ENCODE assay signal across 8 mouse cellular contexts in genomic region chr2:174326481-174326880, GRCm38 (mm10). TPM values are rescaled to one million over a fixed set of nuclear protein-coding genes. Genes with fewer than 3 reads are reported as not detected.
A peak's percentile ranks its signal among the peaks of the same experiment; 100 is the strongest.
DNase-seq lines count a peak whose midpoint lies in the region; ATAC-seq and TF ChIP-seq lines count a peak whose summit lies in the region.

No protein-coding gene starts in this region.

- H3K4me2 ChIP-seq in embryonic facial prominence, embryonic 13.5 days: peak overlapping the region; percentile 72
- H3K4me2 ChIP-seq in neural tube, embryonic 15.5 days: peak overlapping the region; percentile 78

- H3K9ac ChIP-seq in embryonic facial prominence, embryonic 13.5 days: peak overlapping the region; percentile 100; the same call in 1 of the 2 replicates
- peak overlapping the region; percentile 100; the same call in 1 of the 2 replicates for H3K9ac ChIP-seq in neural tube, embryonic 15.5 days (replicated peaks)

- H3K4me3 ChIP-seq in lung, adult 2 months (replicated peaks; ENCODE audit: extremely low read depth, low read depth, low read length): peak overlapping the region; percentile 21
- peak overlapping the region; percentile 83 for H3K4me3 ChIP-seq in embryonic facial prominence, embryonic 13.5 days
- H3K4me3 ChIP-seq in limb, embryonic 10.5 days: peak overlapping the region; percentile 98
- peak overlapping the region; percentile 96 for H3K4me3 ChIP-seq in neural tube, embryonic 15.5 days (replicated peaks)

- no peak for ATAC-seq in embryonic facial prominence, embryonic 13.5 days (ENCODE audit: insufficient number of reproducible peaks, insufficient read depth, low FRiP score, low TSS enrichment, low read depth)
- no peak for ATAC-seq in neural tube, embryonic 15.5 days (ENCODE audit: low FRiP score)

- TF ChIP-seq POLR2A in lung, adult 2 months (IDR thresholded peaks at IDR 0.05; ENCODE audit: borderline replicate concordance, extremely low read depth, low read depth, low read length): no peak

- TF ChIP-seq CTCF in lung, adult 2 months (IDR thresholded peaks at IDR 0.05; ENCODE audit: insufficient read depth, low read length): no peak

- WGBS in lung, adult 2 months: 62% methylated on average over 8 of the region's 8 CpGs
- WGBS in embryonic facial prominence, embryonic 13.5 days: 53% methylated on average over 8 of the region's 8 CpGs
- 69% methylated on average over 8 of the region's 8 CpGs for WGBS in limb, embryonic 10.5 days
- WGBS in neural tube, embryonic 15.5 days: 55% methylated on average over 8 of the region's 8 CpGs

- no peaks in the 10 kb centered on the region for H3K27me3 ChIP-seq in embryonic facial prominence, embryonic 13.5 days
- no peaks in the 10 kb centered on the region for H3K27me3 ChIP-seq in limb, embryonic 10.5 days (ENCODE audit: low read depth, poor library complexity, severe bottlenecking)
- H3K27me3 ChIP-seq in neural tube, embryonic 15.5 days (replicated peaks): no peaks in the 10 kb centered on the region

- no peak overlapping the region for H3K27ac ChIP-seq in embryonic facial prominence, embryonic 13.5 days
- peak overlapping the region; percentile 100 for H3K27ac ChIP-seq in limb, embryonic 10.5 days
- no peak overlapping the region for H3K27ac ChIP-seq in neural tube, embryonic 15.5 days (replicated peaks)

- 0 out of 2 replicates have a peak, but pooled peaks cover 9% of the 10 kb centered on the region for H3K36me3 ChIP-seq in embryonic facial prominence, embryonic 13.5 days
- peaks cover 16% of the 10 kb centered on the region; the same call in 1 of the 2 replicates for H3K36me3 ChIP-seq in limb, embryonic 10.5 days
- H3K36me3 ChIP-seq in neural tube, embryonic 15.5 days: no peaks in the 10 kb centered on the region

- no peaks in the 10 kb centered on the region for H3K4me1 ChIP-seq in lung, adult 2 months (ENCODE audit: control insufficient read depth, insufficient read depth, low read length)
- 0 out of 2 replicates have a peak, but pooled peaks cover 9% of the 10 kb centered on the region for H3K4me1 ChIP-seq in embryonic facial prominence, embryonic 13.5 days
- H3K4me1 ChIP-seq in limb, embryonic 10.5 days: peaks cover 18% of the 10 kb centered on the region
- H3K4me1 ChIP-seq in neural tube, embryonic 15.5 days: peaks cover 20% of the 10 kb centered on the region

- H3K9me3 ChIP-seq in embryonic facial prominence, embryonic 13.5 days: peaks cover 3% of the 10 kb centered on the region; the same call in 1 of the 2 replicates
- H3K9me3 ChIP-seq in limb, embryonic 10.5 days (replicated peaks): 0 out of 2 replicates have a peak, but pooled peaks cover 3% of the 10 kb centered on the region
- H3K9me3 ChIP-seq in neural tube, embryonic 15.5 days (replicated peaks): no peaks in the 10 kb centered on the region

- DNase-seq in lung, adult 2 months: no peak
- DNase-seq in lung, postnatal 36 days: no peak
- DNase-seq in limb, embryonic 10.5 days (ENCODE audit: low spot score): no peak
- DNase-seq in spleen, adult 12 weeks (ENCODE audit: low spot score): no peak
- DNase-seq in gastrocnemius, adult 8-10 months (ENCODE audit: low spot score in 2 of 2): no peak
- no peak for DNase-seq in gastrocnemius, postnatal 25 days

RNA-seq across cellular contexts. Expression of gene Gm20721, which starts 20.0 kb away (rescaled TPM):
- not detected in 2 replicates for polyA plus RNA-seq in lung, adult 2 months (2012; rRNA removed)
- 17.1 and 20.3 TPM in 2 replicates for polyA plus RNA-seq in embryonic facial prominence, embryonic 13.5 days (2015; fragmentation: Nextera tagmentation; extraction: Ambion mirVana)
- polyA plus RNA-seq in limb, embryonic 10.5 days (2016; fragmentation: Nextera tagmentation; extraction: Ambion mirVana): 14.9 and 15.2 TPM in 2 replicates
- 17.0 and 19.8 TPM in 2 replicates for polyA plus RNA-seq in neural tube, embryonic 15.5 days (2015; fragmentation: Nextera tagmentation; extraction: Ambion mirVana)
- 1 to 10 TPM; 1.0 to 2.2 (median 1.2) TPM for total RNA-seq in gastrocnemius, adult 8-10 months (2022)
- 1 to 10 TPM; 2.2 to 2.9 TPM for total RNA-seq in gastrocnemius, postnatal 25 days (2021)

RNA-seq across cellular contexts. Expression of gene Gnas, which starts 42.4 kb away (rescaled TPM):
- 897 and 1,050 TPM in 2 replicates for polyA plus RNA-seq in lung, adult 2 months (2012; rRNA removed)
- polyA plus RNA-seq in embryonic facial prominence, embryonic 13.5 days (2015; fragmentation: Nextera tagmentation; extraction: Ambion mirVana): 1,664 and 1,723 TPM in 2 replicates
- polyA plus RNA-seq in limb, embryonic 10.5 days (2016; fragmentation: Nextera tagmentation; extraction: Ambion mirVana): 1,045 and 1,269 TPM in 2 replicates
- 1,725 and 1,770 TPM in 2 replicates for polyA plus RNA-seq in neural tube, embryonic 15.5 days (2015; fragmentation: Nextera tagmentation; extraction: Ambion mirVana)
- 1,000 to 10,000 TPM; 1,232 to 1,409 (median 1,307) TPM for total RNA-seq in gastrocnemius, adult 8-10 months (2022)
- total RNA-seq in gastrocnemius, postnatal 25 days (2021): 1,000 to 10,000 TPM; 1,372 to 1,510 TPM

Comparison
In these comparisons a context has a peak if more than half of its experiments do, and no peak if none do; other contexts are left out.
1. H3K4me3 ChIP-seq: peak in every context shown above with its lines; median percentile 98 in limb, embryonic 10.5 days; 96 in neural tube, embryonic 15.5 days; 83 in embryonic facial prominence, embryonic 13.5 days; 21 in lung, adult 2 months.
2. RNA of gene Gm20721, which starts 20.0 kb away (polyA plus RNA-seq): 17.0 to 19.8 TPM in neural tube, embryonic 15.5 days, 17.1 to 20.3 TPM in embryonic facial prominence, embryonic 13.5 days and 14.9 to 15.2 TPM in limb, embryonic 10.5 days; not detected in lung, adult 2 months; every median in the first group is over 10 times any median in the second.